Mouse (Mus musculus) embryo, embryonic 11 days (tissue): Measurements from ENCODE around the gene Olfr910.

Experiments used
- DNase-seq: peaks from one replicate; pipeline ENCODE4 v3.0.0-alpha.2; 2015

Olfr910 gene

DNA sequence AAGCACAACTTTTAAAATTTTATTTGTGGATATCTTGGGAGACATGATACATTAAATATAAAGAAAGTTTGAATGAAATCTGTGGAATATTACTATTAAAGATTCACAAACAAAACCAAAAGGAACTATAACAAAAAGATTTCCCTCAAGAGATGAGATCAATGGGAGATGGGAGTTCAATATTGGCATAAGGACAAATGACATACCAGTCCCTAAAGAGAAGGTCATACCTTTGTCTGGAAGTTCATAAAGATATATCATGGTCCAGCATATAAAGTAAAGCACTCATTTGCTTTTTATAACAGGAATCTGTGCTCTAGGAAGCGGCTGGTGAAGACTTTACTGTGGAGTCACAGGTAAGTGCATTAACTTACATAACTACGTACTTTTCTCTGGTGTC is at the start of gene Olfr910:
Olfr910 (plus strand) TSS at position 301 of the 400 bp plus-strand sequence.
- no peak for DNase-seq

GRCm38 (mm10) chr9:38495501-38495900 is 42.1 kb upstream of the Olfr910 start, which contains the start of gene Olfr907:
Gene Olfr907 (plus strand): TSS chr9:38495801.
- DNase-seq = no peak

- DNase-seq = no peak
Measured at GRCm38 (mm10) chr9:38512353-38512752, 25.3 kb upstream of the Olfr910 start.

GRCm38 (mm10) chr9:38521280-38521679 is 16.4 kb upstream of the Olfr910 start, which contains the start of gene Olfr911-ps1:
Gene Olfr911-ps1 (plus strand): TSS chr9:38521580.
- DNase-seq = no peak

DNA sequence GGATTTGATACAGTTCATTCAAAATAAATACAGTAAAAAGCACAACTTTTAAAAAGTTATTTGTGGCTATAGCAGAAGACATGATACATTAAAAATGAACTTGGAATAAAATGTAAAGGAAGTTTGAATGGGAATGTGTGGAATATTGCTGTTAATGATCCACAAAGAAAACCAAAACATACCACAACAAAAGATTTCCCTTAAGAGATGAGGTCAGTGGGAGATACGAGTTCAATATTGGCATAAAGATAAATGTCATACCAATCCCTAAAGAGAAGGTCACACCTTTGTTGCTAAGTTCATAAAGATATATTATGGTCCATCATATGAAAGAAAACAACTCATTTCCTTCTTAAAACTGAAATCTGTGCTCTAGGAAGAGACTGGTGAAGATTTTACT is 42.2 kb downstream of the Olfr910 start, which contains the start of gene Olfr912:
Olfr912 (plus strand) TSS at position 301 of the 400 bp plus-strand sequence.
- DNase-seq = no peak
